In the genomic region with DNA sequence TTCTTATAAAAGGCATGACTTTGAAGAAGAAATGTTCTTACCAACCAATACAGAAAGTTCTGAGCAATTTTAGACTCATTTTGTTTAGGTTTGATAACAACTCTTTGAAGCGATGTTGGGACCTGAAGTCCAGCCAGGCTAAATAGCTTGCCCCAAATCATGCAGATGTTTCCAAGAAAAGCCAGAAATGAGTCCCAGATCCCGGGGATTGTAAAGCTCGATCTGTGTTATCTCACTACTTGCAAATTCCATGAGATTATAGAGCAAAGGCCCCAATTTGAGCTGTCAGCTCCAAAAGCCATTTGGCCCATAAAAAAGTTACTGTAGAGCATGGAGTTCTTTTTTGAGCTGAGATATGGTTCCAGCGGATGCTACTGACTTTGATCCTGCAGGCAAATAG, we compare ENCODE assay signal across 17 mouse cellular contexts.
"Had no signal": no experiment of that assay in that cellular context is flagged by ENCODE, and none has a peak within 500 bp of the region (broad histone marks: within the 10 kb centered on the region; RNA-seq: fewer than 3 reads in every experiment).

No protein-coding gene starts in this region.

- H3K9me3 ChIP-seq: lung, embryonic 15.5 days; megakaryocyte, embryonic 14.5 days; midbrain, embryonic 13.5 days; midbrain, embryonic 15.5 days; neural tube, embryonic 12.5 days; stomach, embryonic 15.5 days had no signal

- H3K4me2 ChIP-seq: lung, embryonic 15.5 days; midbrain, embryonic 11.5 days; midbrain, embryonic 13.5 days; midbrain, embryonic 15.5 days; neural tube, embryonic 12.5 days; stomach, embryonic 15.5 days had no signal

- H3K36me3 ChIP-seq: lung, embryonic 15.5 days; midbrain, embryonic 13.5 days; midbrain, embryonic 15.5 days; neural tube, embryonic 12.5 days; stomach, embryonic 15.5 days had no signal

- H3K27me3 ChIP-seq: lung, embryonic 15.5 days; megakaryocyte, embryonic 14.5 days; midbrain, embryonic 13.5 days; midbrain, embryonic 15.5 days; neural tube, embryonic 12.5 days; stomach, embryonic 15.5 days had no signal

- DNase-seq: lung, adult 2 months; lung, postnatal 14 days; lung, postnatal 36 days; right cerebral cortex, postnatal 14 days; thymus, adult 2 months; thymus, postnatal 25 days; thymus, postnatal 4 days had no signal

- H3K4me3 ChIP-seq: lung, embryonic 15.5 days; megakaryocyte, embryonic 14.5 days; midbrain, embryonic 13.5 days; midbrain, embryonic 15.5 days; neural tube, embryonic 12.5 days; stomach, embryonic 15.5 days had no signal

- H3K27ac ChIP-seq: lung, embryonic 15.5 days; macrophage; midbrain, embryonic 13.5 days; midbrain, embryonic 15.5 days; neural tube, embryonic 12.5 days; stomach, embryonic 15.5 days; stomach, postnatal 0 days had no signal

- H3K9ac ChIP-seq: lung, embryonic 15.5 days; midbrain, embryonic 13.5 days; midbrain, embryonic 15.5 days; neural tube, embryonic 12.5 days; stomach, embryonic 15.5 days had no signal

- H3K4me1 ChIP-seq: lung, embryonic 15.5 days; megakaryocyte, embryonic 14.5 days; midbrain, embryonic 13.5 days; midbrain, embryonic 15.5 days; neural tube, embryonic 12.5 days; stomach, embryonic 15.5 days had no signal

- ATAC-seq: lung, postnatal 0 days; midbrain, embryonic 13.5 days; midbrain, embryonic 15.5 days had no signal
